Mouse (Mus musculus): Measurements from ENCODE around the gene Fzd2. TPM values are rescaled to one million over a fixed set of nuclear protein-coding genes. Genes with fewer than 3 reads are reported as not detected.

Fzd2 gene
- polyA plus RNA-seq, 2 experiments from 2014 or later, result not detected

- ATAC-seq, result no peak
Observed at GRCm38 (mm10) chr11:102623876-102624789, 19.9 kb downstream of the Fzd2 start.

GRCm38 (mm10) chr11:102624888-102625407 lies 20.8 kb downstream of the Fzd2 start:
- ATAC-seq, result no peak

- no peak for ATAC-seq
Observed at GRCm38 (mm10) chr11:102627171-102627931, 23.2 kb downstream of the Fzd2 start.

- ATAC-seq, result no peak
Observed at GRCm38 (mm10) chr11:102628529-102628928, 24.3 kb downstream of the Fzd2 start.

- no peak for ATAC-seq
Observed at GRCm38 (mm10) chr11:102629375-102629774, 25.2 kb downstream of the Fzd2 start.

- ATAC-seq, result no peak
Observed at GRCm38 (mm10) chr11:102630731-102631130, 26.5 kb downstream of the Fzd2 start.

- no peak for ATAC-seq
Observed at GRCm38 (mm10) chr11:102631203-102631602, 27.0 kb downstream of the Fzd2 start.

GRCm38 (mm10) chr11:102632725-102633124 lies 28.5 kb downstream of the Fzd2 start:
- ATAC-seq, result no peak

- ATAC-seq, result no peak
Observed at GRCm38 (mm10) chr11:102633379-102633778, 29.2 kb downstream of the Fzd2 start.

- no peak for ATAC-seq
Observed at GRCm38 (mm10) chr11:102636887-102637286, 32.7 kb downstream of the Fzd2 start.

- no peak for ATAC-seq
Observed at GRCm38 (mm10) chr11:102643891-102644382, 39.7 kb downstream of the Fzd2 start.

- no peak for ATAC-seq
Observed at GRCm38 (mm10) chr11:102646226-102646625, 42.0 kb downstream of the Fzd2 start.

GRCm38 (mm10) chr11:102647885-102648284 lies 43.7 kb downstream of the Fzd2 start:
- ATAC-seq, result no peak

- no peak for ATAC-seq
Observed at GRCm38 (mm10) chr11:102651381-102651780, 47.2 kb downstream of the Fzd2 start.

- ATAC-seq, result no peak
Observed at GRCm38 (mm10) chr11:102652844-102653243, 48.6 kb downstream of the Fzd2 start.

GRCm38 (mm10) chr11:102655888-102656287 lies 51.7 kb downstream of the Fzd2 start:
- ATAC-seq, result no peak

GRCm38 (mm10) chr11:102656326-102656926 lies 52.2 kb downstream of the Fzd2 start:
- ATAC-seq, result no peak

GRCm38 (mm10) chr11:102656931-102657330 lies 52.7 kb downstream of the Fzd2 start:
- no peak for ATAC-seq

All from CD4-positive, CD25-positive, alpha-beta regulatory T cell, adult 4 months (primary cell).